Mouse (Mus musculus) stomach, postnatal 0 days (tissue): ENCODE measurements around the gene Myo9a.

Experiments
- CTCF ChIP-seq: IDR thresholded peaks from 2 replicates; pipeline ENCODE4 v1.5.1; 2016; ENCODE audit warnings: antibody characterized with exemption, low read depth, mild to moderate bottlenecking, moderate library complexity
- EP300 ChIP-seq: optimal IDR thresholded peaks from 2 replicates; pipeline ENCODE3; 2016; ENCODE audit warnings: antibody characterized with exemption

GRCm38 (mm10) chr9:59930248-59930647, 179.6 kb downstream of the Myo9a start:
- TF ChIP-seq EP300 (no peak), CTCF (no peak)
